Mouse (Mus musculus) gastrocnemius, postnatal 4 days (tissue): ENCODE measurements around the gene Itk. TPM values are rescaled to one million over a fixed set of nuclear protein-coding genes. Genes with fewer than 3 reads are reported as not detected.

Source experiments
- DNase-seq, 2 experiments: peaks; one replicate each; pipeline ENCODE4 v3.0.0; 2021 to 2022; ENCODE audit warnings: low spot score in 2 of 2, mixed read lengths in 2 of 2
- total RNA-seq, 2 experiments: library from RNA; stranded (reverse); gene quantifications; 2 replicates each; pipeline ENCODE4 v1.2.3; 2021

Gene Itk
- total RNA-seq, 2 experiments from 2014 or later = 0.22 to 0.23 TPM

DNA sequence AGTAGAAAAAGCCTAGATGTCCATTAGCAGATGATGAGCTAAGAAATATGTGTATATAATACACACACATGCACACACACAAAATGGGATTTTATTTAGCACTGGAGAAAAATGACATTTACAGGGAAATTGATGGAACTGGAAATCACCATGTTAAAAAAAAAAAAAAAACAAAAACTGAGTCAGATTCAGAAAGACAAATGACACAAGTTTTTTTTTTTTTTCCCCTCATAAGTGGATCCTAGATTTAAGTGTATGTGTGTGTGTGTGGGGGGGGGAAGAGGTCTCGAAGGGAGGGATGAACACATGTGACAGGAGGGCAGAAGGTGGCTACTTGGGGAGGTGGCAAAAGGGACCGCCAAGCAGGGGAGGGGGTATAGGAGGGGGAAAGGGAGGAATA lies 5.8 kb upstream of the Itk start:
- DNase-seq = no peak

- DNase-seq = no peak
These were observed 4.1 kb upstream of the Itk start for GRCm38 (mm10) chr11:46393413-46393812.

GRCm38 (mm10) chr11:46392890-46393289 lies 3.6 kb upstream of the Itk start:
- no peak for DNase-seq

GRCm38 (mm10) chr11:46390621-46391020 lies 1.3 kb upstream of the Itk start:
- DNase-seq = no peak

- DNase-seq = no peak
These were observed 877 bp downstream of the Itk start for GRCm38 (mm10) chr11:46388438-46388837.

- no peak for DNase-seq
These were observed 2.3 kb downstream of the Itk start for GRCm38 (mm10) chr11:46387061-46387460.

GRCm38 (mm10) chr11:46386556-46386955 lies 2.8 kb downstream of the Itk start:
- DNase-seq = no peak

GRCm38 (mm10) chr11:46384925-46385324 lies 4.4 kb downstream of the Itk start:
- no peak for DNase-seq

GRCm38 (mm10) chr11:46382466-46382865 lies 6.8 kb downstream of the Itk start:
- DNase-seq = no peak

DNA sequence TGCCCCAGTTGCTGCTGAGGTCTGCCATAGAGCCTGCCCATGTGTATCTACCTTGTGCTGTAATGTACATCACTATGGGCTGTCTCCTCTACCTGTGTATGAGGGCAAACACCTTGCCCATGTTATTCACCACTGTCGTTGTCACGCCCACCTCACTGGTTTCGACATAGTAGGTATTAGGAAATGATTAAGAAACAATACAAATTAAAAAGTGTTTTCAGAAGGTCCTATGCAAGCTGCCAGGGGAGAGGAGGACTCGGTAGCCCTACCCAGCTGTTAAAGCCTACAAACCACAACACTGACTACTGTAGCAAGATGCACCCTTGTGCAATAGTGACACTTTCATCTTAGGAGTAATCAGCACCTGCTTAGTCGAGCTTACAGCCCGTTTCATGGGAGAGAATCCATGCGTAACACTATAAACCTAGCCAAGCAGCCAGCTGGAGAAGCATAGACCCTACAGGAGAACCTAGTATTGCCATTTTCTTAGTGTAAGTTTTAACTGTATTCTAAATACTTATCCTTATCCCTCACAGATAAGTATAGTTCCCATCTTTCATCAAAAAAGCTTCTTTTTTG lies 9.1 kb downstream of the Itk start:
- DNase-seq = no peak

- DNase-seq = no peak
These were observed 11.2 kb downstream of the Itk start for GRCm38 (mm10) chr11:46377819-46378782.

- no peak for DNase-seq
These were observed 12.0 kb downstream of the Itk start for GRCm38 (mm10) chr11:46377316-46377715.

DNA sequence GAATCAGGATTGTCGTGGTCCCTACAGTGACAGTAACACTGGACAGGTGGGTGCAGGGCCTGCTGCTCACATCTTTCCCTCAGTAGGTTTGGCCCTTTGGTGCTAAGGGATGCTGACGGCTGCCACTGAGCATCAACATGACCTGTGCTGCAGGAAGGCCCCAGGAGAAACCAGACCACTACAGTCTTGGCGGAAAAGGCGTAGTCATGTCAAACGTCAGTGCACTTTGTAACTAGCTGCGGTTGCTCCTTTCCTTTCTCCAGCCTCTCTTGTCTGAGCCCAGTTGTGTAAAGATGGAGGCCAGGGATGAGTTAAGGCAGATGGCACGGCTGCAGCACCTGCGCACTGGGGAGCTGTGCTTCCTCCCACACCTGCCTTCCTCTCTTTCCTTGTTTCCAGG lies 14.3 kb downstream of the Itk start:
- DNase-seq = no peak

- no peak for DNase-seq
These were observed 16.0 kb downstream of the Itk start for GRCm38 (mm10) chr11:46373071-46374030.

GRCm38 (mm10) chr11:46372331-46372953 lies 16.9 kb downstream of the Itk start:
- DNase-seq = no peak

DNA sequence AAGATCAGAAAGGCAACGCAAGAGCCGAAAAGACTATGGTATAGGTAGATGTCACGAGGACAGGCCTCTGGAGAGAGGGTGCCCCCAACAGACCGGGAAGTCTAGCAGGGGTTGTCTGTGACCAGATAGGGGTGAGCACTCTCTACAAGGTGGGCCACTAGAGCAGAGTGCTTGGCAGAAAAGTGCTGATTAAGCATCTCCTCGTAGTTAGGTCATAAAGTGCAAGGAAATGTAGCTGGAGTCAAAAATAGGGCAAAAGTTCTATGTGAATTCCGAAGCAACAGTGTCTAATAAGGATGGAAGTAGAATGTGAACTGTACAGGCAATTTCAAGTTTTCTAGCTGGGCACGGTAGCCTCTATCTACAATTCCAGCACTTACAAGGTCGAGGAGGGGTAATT lies 18.1 kb downstream of the Itk start:
- no peak for DNase-seq

- no peak for DNase-seq
These were observed 18.9 kb downstream of the Itk start for GRCm38 (mm10) chr11:46370457-46370856.

DNA sequence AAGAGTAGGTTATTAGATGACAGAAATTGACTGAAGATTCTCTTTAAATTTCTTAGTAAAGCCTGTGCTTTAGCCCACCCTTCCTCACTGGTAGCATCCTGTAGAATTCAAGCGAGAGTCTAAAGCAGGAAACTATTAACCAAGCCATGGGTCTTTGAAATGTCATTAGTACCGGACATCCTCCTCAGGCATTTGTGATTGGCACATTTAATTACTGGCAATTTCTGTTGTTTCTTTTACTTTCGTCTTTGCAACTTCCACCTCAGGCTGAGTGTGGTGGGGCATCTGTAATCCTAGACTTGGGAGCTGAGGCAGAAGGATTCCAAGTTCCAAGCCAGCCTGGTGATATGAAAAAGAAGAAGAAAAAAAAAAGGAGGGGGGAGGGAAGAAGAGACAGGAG lies 23.0 kb downstream of the Itk start:
- DNase-seq = no peak

DNA sequence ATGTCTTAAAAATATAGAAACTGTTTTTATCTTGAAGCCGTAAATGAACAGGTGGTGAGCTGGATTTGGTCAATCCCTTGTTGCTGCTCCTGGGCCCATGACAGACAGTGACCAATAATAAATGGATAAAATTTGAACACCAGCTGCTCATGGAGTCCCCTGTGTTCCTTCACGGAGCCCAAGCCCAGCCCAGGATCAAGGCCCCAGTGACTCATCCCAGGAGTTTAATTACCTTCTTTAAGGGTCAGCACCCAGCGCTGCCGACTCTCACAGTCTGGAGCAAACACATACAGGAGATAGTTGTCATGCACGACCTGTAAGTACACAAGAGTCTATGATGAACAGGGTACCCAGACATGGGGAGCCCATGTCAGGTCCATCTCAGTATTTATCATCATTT lies 23.6 kb downstream of the Itk start:
- DNase-seq = no peak

GRCm38 (mm10) chr11:46363864-46364263 lies 25.5 kb downstream of the Itk start:
- DNase-seq = no peak
